Mouse (Mus musculus) intestine, embryonic 15.5 days (tissue): ENCODE results near the gene Psmd7. TPM values are rescaled to one million over a fixed set of nuclear protein-coding genes. Genes with fewer than 3 reads are reported as not detected.

Source experiments
- ATAC-seq: fragments of 200-750 bp; cut with Nextera tagmentation; 2 replicates; pipeline ENCODE4 v1.8.0; 2017; ENCODE audit warnings: moderate TSS enrichment, moderate library complexity
- H3K27ac ChIP-seq: fragments of 300-500 bp; sonication (generic); 2 replicates; pipeline ENCODE4 v1.5.1; 2015; ENCODE audit warnings: mild to moderate bottlenecking, inconsistent platforms
- H3K27me3 ChIP-seq: fragments of 300-500 bp; sonication (generic); replicated peaks from 2 replicates; pipeline ENCODE4 v1.6.1; 2015; ENCODE audit warnings: inconsistent platforms
- H3K36me3 ChIP-seq: fragments of 300-500 bp; sonication (generic); 2 replicates; pipeline ENCODE4 v1.6.1; 2015; ENCODE audit warnings: inconsistent platforms
- H3K4me1 ChIP-seq: fragments of 300-500 bp; sonication (generic); replicated peaks from 2 replicates; pipeline ENCODE4 v1.6.1; 2015; ENCODE audit warnings: inconsistent platforms
- H3K4me2 ChIP-seq: fragments of 300-500 bp; sonication (generic); replicated peaks from 2 replicates; pipeline ENCODE4 v1.6.1; 2015; ENCODE audit warnings: mild to moderate bottlenecking, inconsistent platforms
- H3K4me3 ChIP-seq: fragments of 300-500 bp; sonication (generic); replicated peaks from 2 replicates; pipeline ENCODE4 v1.5.1; 2015; ENCODE audit warnings: inconsistent platforms
- H3K9ac ChIP-seq: fragments of 300-500 bp; sonication (generic); 2 replicates; pipeline ENCODE4 v1.6.1; 2015; ENCODE audit warnings: inconsistent platforms
- H3K9me3 ChIP-seq: fragments of 300-500 bp; sonication (generic); 2 replicates; pipeline ENCODE4 v1.6.1; 2016; ENCODE audit warnings: inconsistent platforms
- WGBS: fragments of 180-500 bp; shearing (Covaris S2); methylation state at CpG from one replicate; pipeline ENCODE4 v1.1.7; 2015; 5-methylcytosine and 5-hydroxymethylcytosine counted together
- polyA plus RNA-seq: library from polyadenylated mRNA; unstranded; fragments of >200 nt; fragmentation: Nextera tagmentation; extraction: Ambion mirVana; gene quantifications from 2 replicates; pipeline ENCODE4 v1.2.1, GENCODE M21; 2015

The Psmd7 gene
- polyA plus RNA-seq, 1 experiment from 2014 or later, result 243 TPM

DNA sequence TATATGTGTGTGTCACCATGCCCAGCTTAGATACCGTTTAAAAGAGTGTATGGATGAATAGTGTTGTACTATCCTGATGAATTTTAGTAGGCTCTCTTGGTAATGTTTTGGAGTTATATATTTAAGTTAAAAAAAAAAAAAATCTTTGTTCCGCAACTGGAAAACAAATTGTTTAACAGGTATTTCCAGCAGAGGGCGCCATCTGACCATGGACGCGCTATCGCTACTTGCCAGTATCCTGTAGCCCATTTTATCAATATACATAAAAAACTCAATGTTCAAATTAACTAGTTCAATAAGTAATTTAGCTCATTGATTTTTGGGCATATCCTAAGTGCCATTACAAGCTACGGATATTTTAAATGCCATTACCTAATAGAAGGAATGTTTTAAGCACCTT, 14.8 kb upstream of the Psmd7 start:
- H3K4me2 ChIP-seq, result no peak overlapping the region
- ATAC-seq, result no peak
- H3K36me3 ChIP-seq, result no peaks in the 10 kb centered on the region
- no peak overlapping the region for H3K4me3 ChIP-seq
- H3K9ac ChIP-seq, result no peak overlapping the region
- no peak overlapping the region for H3K27ac ChIP-seq
- 3% methylated on average over 7 of the region's 7 CpGs for WGBS
- H3K4me1 ChIP-seq, result no peaks in the 10 kb centered on the region
- H3K9me3 ChIP-seq, result no peaks in the 10 kb centered on the region
- H3K27me3 ChIP-seq, result no peaks in the 10 kb centered on the region

DNA sequence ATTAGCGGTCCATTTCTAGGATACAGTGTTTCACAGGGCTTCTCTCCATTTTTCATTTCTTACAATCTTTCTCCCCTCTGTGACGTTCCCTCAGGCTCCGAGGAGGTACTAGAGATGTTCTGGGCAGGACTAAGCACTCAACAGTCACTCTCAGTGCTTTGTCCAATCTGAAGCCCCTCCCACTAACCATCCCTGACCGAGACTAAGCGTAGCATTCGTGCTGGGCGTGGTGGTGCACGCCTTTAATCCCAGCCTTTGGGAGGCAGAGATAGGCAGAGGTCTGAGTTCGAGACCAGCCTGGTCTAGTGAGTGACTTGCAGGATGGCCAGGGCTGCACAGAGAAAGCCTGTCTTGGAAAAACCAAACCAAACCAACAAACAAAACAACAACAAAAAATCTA, 11.4 kb upstream of the Psmd7 start:
- Histone ChIP-seq H3K9ac (no peak overlapping the region), H3K36me3 (no peaks in the 10 kb centered on the region), H3K4me3 (no peak overlapping the region), H3K9me3 (no peaks in the 10 kb centered on the region), H3K27me3 (no peaks in the 10 kb centered on the region), H3K4me2 (no peak overlapping the region), H3K4me1 (no peaks in the 10 kb centered on the region), H3K27ac (no peak overlapping the region)
- WGBS, result 79% methylated on average over 9 of the region's 9 CpGs
- ATAC-seq, result no peak

DNA sequence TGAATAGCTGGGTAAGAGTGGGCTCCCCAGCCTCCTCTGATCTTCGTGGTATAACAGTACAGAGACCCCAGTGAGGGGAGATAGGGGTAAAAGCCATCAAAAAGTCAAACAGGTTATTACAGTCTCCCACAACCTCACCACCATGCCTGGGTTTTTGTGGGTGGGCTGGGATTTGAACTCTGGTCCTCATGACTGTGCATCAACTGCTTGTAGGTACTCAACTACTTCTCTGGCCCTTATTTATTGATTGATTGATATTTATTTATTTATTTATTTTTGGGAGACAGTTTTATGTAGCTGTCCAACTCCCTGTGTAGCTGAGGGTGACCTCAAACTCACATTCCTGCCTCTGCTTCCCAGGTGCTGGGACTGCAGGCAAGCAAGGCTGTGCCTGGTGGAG, 9.5 kb upstream of the Psmd7 start:
- Histone ChIP-seq H3K4me1 (no peaks in the 10 kb centered on the region), H3K9ac (no peak overlapping the region), H3K4me2 (no peak overlapping the region), H3K4me3 (no peak overlapping the region), H3K36me3 (no peaks in the 10 kb centered on the region), H3K27ac (no peak overlapping the region), H3K27me3 (no peaks in the 10 kb centered on the region), H3K9me3 (no peaks in the 10 kb centered on the region)
- no peak for ATAC-seq
- WGBS, result 69% methylated on average over 1 of the region's 1 CpGs

DNA sequence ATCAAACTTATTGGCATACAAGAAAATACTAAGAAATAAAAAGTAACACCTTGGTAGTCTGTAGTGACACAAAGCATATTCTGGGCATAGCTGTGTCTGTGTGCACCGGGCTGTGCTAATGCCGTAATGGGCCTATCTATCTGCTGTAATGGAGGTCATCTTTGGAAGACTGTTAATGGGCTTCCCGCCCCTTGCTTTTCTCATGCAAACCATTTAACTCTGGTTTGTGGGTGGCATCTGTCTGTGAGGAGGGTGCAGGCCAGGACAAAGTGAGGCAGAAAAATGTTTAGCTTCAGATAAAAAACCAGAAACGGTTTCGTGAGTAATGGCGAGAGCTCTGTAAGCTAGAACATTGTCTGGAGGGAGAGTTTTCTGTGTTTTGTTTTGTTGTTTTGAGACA, 6.6 kb upstream of the Psmd7 start:
- H3K4me3 ChIP-seq, result no peak overlapping the region
- H3K27ac ChIP-seq, result no peak overlapping the region
- no peak overlapping the region for H3K4me2 ChIP-seq
- H3K36me3 ChIP-seq, result no peaks in the 10 kb centered on the region
- 75% methylated on average over 6 of the region's 6 CpGs for WGBS
- H3K27me3 ChIP-seq, result no peaks in the 10 kb centered on the region
- H3K9ac ChIP-seq, result no peak overlapping the region
- H3K4me1 ChIP-seq, result no peaks in the 10 kb centered on the region
- H3K9me3 ChIP-seq, result no peaks in the 10 kb centered on the region
- no peak for ATAC-seq

DNA sequence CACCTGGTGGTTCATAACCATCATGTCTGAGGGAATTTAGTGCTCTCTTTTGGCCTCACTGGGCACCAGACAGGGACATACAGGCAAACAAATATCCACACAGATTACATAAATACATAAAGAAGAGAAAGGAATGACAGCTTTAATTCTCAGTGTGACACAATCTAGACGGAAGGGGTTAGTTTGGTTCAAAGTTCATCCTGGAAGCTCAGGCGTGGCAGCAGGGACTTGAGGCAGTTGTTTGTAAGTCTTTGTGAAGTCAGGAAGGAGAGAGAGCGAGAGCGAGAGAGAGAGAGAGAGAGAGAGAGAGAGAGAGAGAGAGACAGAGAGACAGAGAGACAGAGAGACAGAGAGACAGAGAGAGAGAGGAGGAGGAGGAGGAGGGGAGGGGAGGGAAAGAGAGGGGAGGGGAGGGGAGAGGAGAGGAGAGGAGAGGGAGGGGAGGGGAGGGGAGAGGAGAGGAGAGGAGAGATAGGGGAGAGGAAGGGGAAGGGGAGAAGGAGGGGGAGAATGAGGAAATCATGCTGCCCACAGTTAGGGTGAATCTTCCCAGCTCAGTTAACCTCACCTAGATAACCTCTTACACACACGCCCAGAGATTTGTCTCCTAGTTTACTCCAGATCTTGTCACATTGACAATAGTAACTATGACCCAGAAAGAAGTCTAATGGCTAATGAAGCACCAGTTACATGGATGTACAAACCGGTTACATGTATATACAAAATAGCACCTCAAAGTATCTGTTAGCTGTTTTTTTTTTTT, 5.9 kb upstream of the Psmd7 start:
- no peaks in the 10 kb centered on the region for H3K36me3 ChIP-seq
- whole genome bisulfite sequencing, result 64% methylated on average over 6 of the region's 6 CpGs
- H3K27me3 ChIP-seq, result no peaks in the 10 kb centered on the region
- no peak overlapping the region for H3K4me2 ChIP-seq
- no peak overlapping the region for H3K9ac ChIP-seq
- H3K4me3 ChIP-seq, result no peak overlapping the region
- H3K27ac ChIP-seq, result no peak overlapping the region
- no peaks in the 10 kb centered on the region for H3K4me1 ChIP-seq
- no peaks in the 10 kb centered on the region for H3K9me3 ChIP-seq
- peak; percentile 63 for ATAC-seq

DNA sequence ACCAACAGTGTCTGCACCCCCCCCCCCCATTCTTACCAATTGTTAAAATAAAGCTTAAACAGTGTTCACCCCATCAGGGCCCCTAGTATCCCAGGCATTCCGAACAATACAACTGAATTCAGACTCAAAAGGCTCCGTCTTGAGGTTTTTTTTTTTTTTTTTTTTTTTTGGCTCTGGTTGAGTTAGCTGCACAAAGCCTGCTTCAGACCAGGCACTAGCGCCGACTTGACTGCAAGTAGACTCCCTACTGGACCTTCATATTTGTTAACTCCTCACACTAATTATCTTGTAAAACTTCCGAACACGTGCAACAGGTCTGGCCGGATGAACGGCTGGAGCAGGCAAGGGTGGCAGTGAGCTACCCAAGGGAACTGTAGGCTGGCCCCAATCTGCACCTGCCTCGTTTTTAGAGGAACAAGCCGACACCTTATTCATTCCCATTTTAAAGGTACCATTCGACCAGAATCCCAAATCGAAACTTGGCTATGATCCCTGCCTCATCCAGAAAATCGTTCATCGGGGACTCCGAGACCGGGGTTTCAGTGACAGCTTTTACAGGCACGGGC, 752 bp downstream of the Psmd7 start:
- Histone ChIP-seq H3K27me3 (no peaks in the 10 kb centered on the region), H3K4me3 (peak overlapping the region; percentile 84), H3K4me2 (peak overlapping the region; percentile 71), H3K9me3 (no peaks in the 10 kb centered on the region), H3K36me3 (peaks cover 26% of the 10 kb centered on the region), H3K27ac (peak overlapping the region; percentile 72), H3K4me1 (0 out of 2 replicates have a peak, but pooled peaks cover 2% of the 10 kb centered on the region), H3K9ac (peak overlapping the region; percentile 89)
- peak; percentile 67 for ATAC-seq
- WGBS, result 1% methylated on average over 17 of the region's 17 CpGs

DNA sequence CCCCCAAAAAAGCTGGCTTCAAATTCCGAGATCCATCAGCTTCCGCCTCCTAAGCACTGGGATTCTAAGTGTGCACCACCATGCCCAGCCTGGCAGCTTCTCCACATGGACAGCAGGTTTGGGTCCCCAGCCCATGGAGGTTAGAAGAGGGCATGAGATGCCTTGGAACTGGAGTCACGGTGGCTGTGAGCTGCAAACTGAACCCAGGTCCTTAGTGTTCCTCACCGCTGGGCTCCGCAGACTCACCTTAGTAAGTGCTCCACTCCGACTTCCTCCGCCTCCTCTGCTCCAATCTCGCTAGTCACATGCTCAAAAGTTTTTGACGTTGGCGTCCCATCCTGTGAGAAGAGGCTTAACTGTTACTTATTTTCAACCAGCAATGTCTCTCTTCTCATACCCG, 6.1 kb downstream of the Psmd7 start:
- Histone ChIP-seq H3K36me3 (peaks cover 46% of the 10 kb centered on the region), H3K27ac (no peak overlapping the region), H3K9me3 (no peaks in the 10 kb centered on the region), H3K4me3 (no peak overlapping the region), H3K4me2 (no peak overlapping the region), H3K27me3 (no peaks in the 10 kb centered on the region), H3K4me1 (0 out of 2 replicates have a peak, but pooled peaks cover 2% of the 10 kb centered on the region), H3K9ac (no peak overlapping the region)
- no peak for ATAC-seq
- 92% methylated on average over 11 of the region's 11 CpGs for WGBS

DNA sequence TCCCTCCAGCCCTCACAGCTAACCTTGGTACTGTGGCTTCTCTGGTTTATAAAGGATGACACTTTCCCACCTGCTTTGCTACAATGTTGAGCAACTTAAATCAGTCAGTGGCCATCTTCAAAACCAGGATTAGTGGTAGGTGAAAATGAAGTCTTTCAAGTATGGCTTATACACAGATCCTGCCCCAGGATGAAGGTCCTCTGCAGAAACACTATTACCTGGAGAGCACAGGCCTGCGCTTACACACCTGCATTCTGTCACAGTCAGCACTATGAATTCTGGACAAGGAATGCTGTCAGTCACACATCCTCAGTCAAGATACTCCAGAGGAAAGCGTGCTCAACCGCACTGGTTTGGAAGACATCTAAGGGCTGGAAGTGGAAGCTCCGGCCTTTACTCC, 6.7 kb downstream of the Psmd7 start:
- H3K36me3 ChIP-seq, result peaks cover 46% of the 10 kb centered on the region
- WGBS, result 96% methylated on average over 4 of the region's 4 CpGs

DNA sequence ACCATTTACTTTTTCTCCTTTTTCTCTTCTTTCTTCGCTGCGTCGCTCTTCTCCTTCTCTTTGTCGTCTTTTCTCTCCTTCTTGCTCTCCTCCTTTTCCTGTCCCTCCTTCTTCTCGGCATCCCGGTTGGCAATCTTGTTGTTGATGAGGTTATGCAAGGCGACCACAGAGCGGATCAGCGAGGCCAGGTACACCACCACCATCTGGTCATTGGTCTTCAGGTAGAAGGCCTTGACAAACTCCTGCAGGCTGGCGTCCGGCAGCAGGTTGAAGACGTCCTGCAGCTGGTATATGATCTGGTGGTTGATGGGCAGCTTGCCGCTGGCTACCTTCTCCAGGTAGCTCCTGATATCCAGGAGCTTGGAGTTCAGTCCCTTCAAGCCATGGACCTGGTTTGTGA, 7.4 kb downstream of the Psmd7 start:
- Histone ChIP-seq H3K4me2 (no peak overlapping the region), H3K9me3 (no peaks in the 10 kb centered on the region), H3K27me3 (no peaks in the 10 kb centered on the region), H3K4me3 (no peak overlapping the region), H3K9ac (no peak overlapping the region), H3K27ac (no peak overlapping the region), H3K36me3 (peaks cover 46% of the 10 kb centered on the region), H3K4me1 (0 out of 2 replicates have a peak, but pooled peaks cover 4% of the 10 kb centered on the region)
- WGBS, result 93% methylated on average over 13 of the region's 13 CpGs
- ATAC-seq, result no peak

More for the DNA sequence above, 6.7 kb downstream of the Psmd7 start:
- Histone ChIP-seq H3K4me3 (no peak overlapping the region), H3K4me1 (0 out of 2 replicates have a peak, but pooled peaks cover 3% of the 10 kb centered on the region), H3K9ac (no peak overlapping the region), H3K27me3 (no peaks in the 10 kb centered on the region), H3K27ac (no peak overlapping the region), H3K4me2 (no peak overlapping the region), H3K9me3 (no peaks in the 10 kb centered on the region)
- no peak for ATAC-seq

DNA sequence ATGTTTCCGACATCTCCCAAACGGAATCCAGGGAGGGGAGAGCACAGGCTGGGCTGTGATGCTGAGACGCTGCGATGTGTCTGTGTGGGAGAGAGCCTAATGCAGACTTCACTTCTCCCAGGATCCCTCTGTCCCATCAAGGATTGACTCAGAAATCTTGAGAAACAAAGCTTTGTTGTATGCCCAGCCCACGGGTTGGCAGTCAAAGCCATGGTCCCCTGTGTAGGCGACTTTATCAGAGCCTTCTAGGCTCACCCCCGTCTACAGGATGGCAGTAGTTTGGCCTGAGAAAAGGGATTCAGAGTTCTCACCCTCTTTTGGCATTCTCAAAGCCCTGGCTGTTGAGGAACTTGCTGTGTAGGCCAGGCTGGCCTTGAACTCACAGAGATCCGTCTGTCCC, 9.7 kb downstream of the Psmd7 start:
- H3K9me3 ChIP-seq, result no peaks in the 10 kb centered on the region
- H3K27me3 ChIP-seq, result no peaks in the 10 kb centered on the region
- no peak overlapping the region for H3K27ac ChIP-seq
- H3K9ac ChIP-seq, result no peak overlapping the region
- 83% methylated on average over 8 of the region's 8 CpGs for WGBS
- 0 out of 2 replicates have a peak, but pooled peaks cover 2% of the 10 kb centered on the region for H3K4me1 ChIP-seq
- H3K36me3 ChIP-seq, result peaks cover 31% of the 10 kb centered on the region
- ATAC-seq, result no peak
- no peak overlapping the region for H3K4me2 ChIP-seq
- no peak overlapping the region for H3K4me3 ChIP-seq

DNA sequence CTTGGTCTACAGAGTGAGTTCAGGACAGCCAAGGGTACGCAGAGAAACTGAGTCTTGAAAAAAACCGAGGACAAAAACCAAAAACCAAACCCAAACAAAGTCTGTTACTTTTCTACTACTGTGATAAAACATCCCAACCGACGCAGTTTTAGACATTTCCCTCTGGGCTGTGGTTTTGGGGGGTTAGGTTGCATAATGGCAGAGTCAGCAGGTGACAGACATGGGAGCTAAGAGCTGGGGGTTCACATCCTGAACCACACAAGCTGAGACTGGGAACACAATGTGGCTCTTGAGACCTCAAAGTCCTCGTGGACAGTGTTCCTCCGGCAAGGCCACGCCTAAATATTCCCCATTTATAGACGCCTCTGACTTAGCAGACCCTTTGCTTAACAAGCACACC, 10.1 kb downstream of the Psmd7 start:
- Histone ChIP-seq H3K27ac (no peak overlapping the region), H3K27me3 (no peaks in the 10 kb centered on the region), H3K4me3 (no peak overlapping the region), H3K9ac (no peak overlapping the region), H3K4me1 (0 out of 2 replicates have a peak, but pooled peaks cover 2% of the 10 kb centered on the region), H3K36me3 (peaks cover 27% of the 10 kb centered on the region), H3K9me3 (no peaks in the 10 kb centered on the region), H3K4me2 (no peak overlapping the region)
- 83% methylated on average over 8 of the region's 8 CpGs for WGBS
- no peak for ATAC-seq

DNA sequence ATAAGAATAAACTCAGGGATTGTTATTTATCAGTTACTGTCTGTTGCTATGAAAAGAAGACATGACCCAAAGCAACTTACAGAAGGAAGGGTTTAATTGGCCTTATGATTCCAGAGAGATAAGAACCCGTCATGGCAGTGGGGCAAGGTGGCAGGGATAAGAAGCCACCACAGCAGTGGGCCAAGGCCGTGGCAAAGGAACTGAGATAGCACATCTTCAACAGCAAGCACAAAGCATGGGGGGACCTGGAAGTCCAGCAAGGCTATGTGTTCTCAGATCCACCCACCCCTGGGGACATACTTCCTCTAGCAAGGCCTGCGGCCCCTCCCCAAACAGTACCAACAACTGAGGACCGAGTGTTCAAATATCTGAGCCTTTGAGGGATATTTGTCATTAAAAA, 10.6 kb downstream of the Psmd7 start:
- Histone ChIP-seq H3K4me3 (no peak overlapping the region), H3K9me3 (no peaks in the 10 kb centered on the region), H3K4me1 (0 out of 2 replicates have a peak, but pooled peaks cover 2% of the 10 kb centered on the region), H3K36me3 (peaks cover 22% of the 10 kb centered on the region), H3K27ac (no peak overlapping the region), H3K27me3 (no peaks in the 10 kb centered on the region), H3K4me2 (no peak overlapping the region), H3K9ac (no peak overlapping the region)
- no peak for ATAC-seq
- 75% methylated on average over 4 of the region's 4 CpGs for WGBS

DNA sequence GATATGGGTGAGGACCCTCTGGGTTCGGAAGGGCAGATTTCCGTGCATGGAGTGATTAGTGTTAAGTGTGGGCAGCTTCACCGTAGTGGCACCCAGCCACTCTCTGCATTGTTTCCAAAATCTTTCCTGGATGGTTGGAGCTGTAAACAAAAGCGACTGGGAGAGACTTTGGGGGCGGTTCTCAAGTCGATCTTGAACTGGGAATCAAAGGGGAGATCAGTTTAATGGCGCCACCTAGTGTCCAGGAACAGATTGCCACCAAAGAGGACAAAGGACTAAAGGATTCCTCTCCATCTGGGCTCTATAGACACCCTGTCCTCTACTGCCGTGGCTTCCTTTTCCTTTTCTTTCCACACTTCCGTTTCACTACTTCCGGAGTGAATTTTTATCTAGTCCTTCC, 11.6 kb downstream of the Psmd7 start:
- 6% methylated on average over 10 of the region's 10 CpGs for WGBS
- peak overlapping the region; percentile 20; the same call in 1 of the 2 replicates for H3K9ac ChIP-seq

More for the DNA sequence above, 11.6 kb downstream of the Psmd7 start:
- Histone ChIP-seq H3K4me2 (peak overlapping the region; percentile 58), H3K36me3 (peaks cover 18% of the 10 kb centered on the region), H3K9me3 (no peaks in the 10 kb centered on the region), H3K4me3 (0 out of 2 replicates have a peak overlapping the region, but pooled peaks have one; percentile 11), H3K4me1 (0 out of 2 replicates have a peak, but pooled peaks cover 2% of the 10 kb centered on the region), H3K27ac (no peak overlapping the region), H3K27me3 (no peaks in the 10 kb centered on the region)
- peak; percentile 71 for ATAC-seq
